Mouse (Mus musculus): Measurements from ENCODE around the gene Blnk.
A peak's percentile ranks its signal among the peaks of the same experiment; 100 is the strongest.

Blnk gene

GRCm38 (mm10) chr19:40994057-40994585 is at the start of gene Blnk:
Blnk (minus strand) TSS chr19:40994535.
- peak; percentile 40 for DNase-seq (ENCODE audit: low spot score)

- DNase-seq (ENCODE audit: low spot score), result no peak
Observed at GRCm38 (mm10) chr19:41039110-41039509, 44.8 kb upstream of the Blnk start.

DNA sequence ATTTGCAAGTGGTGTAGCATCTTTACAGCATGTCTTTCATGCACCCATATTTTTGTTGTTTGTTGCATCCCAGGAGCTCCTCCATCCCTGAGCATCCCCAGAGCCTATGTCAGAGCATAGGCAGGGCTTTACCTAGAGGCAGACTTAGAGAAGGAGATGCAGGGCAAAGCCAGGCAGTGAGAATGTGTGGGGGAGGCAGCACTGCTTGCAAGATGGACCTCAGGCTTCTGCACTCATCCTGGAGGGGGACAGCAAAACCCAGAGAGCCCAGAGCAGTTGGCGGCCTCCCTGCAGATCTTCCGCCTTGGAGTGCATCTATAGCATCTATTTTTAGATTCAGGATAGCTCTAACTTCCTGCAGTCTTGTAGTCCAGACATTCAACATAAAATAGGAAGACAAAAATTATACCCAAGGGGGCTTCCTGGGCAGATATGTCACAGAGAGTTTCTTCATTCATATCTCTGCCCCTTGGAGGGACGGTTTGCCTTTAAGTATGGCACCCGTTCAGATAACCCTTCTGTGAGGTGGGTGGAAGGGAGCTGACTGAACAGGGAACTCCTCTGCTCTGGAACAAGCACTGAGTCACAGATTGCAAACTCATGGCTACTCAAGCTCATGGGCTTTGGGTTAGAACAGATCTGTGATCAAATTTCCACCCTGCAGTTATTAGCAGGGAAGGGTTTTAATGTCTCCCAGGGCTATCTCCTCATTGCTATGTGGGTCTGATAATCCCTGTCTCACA is 41.6 kb upstream of the Blnk start:
- no peak for DNase-seq (ENCODE audit: low spot score)

DNA sequence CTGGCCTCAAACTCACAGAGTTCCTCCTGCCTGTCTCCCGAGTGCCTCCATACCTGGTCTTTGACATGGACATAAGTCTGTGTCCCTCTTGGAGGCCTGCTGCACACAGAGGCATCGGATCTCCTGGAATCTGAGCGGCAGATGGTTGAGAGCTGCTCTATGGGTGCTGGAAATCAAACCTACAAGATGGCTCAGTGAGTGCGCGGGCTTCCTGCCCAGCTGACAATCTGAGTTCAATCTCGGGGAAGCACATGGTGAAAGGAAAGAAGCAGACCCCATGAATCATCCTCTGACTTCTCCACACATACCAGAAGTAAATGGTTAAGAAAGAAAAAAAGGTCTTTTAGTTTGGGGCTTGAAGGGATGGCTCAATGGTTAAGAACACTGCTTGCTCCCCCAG is 37.5 kb upstream of the Blnk start:
- DNase-seq (ENCODE audit: low spot score), result no peak

DNA sequence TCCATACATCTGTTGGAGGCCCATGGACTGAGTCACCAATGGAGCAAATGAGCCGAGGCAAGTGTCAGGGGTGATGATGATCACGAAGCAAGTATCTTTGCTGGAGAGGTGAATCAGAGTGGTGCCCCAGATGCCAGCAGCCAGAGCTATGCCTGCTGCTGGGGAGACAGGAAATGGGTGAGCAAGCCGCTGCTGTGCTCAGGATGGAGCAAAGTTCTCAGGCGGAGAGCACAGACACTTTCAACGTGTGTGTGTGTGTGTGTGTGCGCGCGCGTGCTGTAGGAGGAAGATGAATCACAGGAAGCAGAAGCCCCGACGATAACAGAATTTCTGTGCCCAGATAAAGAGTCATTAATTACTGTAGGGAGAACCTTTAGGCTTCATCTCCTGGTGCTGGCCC is 36.7 kb upstream of the Blnk start:
- DNase-seq (ENCODE audit: low spot score), result no peak

DNA sequence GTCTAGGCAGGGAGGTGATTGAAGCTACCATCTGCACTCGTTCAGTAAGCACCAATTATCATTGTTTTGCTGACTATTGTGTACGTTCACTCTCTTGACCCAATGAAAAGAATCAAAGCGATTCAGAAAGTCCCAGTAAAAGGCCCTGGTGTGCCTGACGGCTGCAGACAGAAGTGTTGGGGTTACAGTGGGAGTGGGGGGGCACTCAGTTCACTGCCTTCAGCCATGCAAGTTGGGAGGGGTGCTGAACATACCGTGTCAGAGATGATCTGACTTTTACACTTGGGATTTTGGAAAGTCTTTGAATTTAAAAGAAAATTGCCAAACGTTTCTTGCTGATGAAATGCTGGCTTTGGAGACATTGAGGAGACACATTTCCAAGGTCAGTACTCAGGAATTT is 35.8 kb upstream of the Blnk start:
- no peak for DNase-seq (ENCODE audit: low spot score)

- no peak for DNase-seq (ENCODE audit: low spot score)
Observed at GRCm38 (mm10) chr19:41029219-41029618, 34.9 kb upstream of the Blnk start, which contains the start of gene Dntt. Dntt (plus strand) TSS chr19:41029275.

DNA sequence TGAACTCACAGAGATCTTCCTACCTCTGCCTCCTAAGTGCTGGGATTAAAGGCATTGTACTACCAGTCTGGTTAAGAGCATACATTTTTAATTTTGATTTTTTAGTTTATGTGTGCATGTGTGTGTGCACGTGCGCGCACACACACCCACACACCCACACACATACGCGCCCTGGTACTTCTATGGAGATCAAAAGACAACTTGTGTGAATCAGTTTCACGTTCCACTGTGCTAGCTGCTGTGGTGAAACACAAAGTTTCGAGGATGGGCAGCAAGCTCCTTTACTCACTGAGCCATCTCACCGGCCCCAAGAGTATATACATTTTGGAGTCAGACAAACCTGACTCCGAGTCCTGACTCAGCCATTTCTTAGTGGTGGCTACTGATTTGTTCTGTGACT is 33.3 kb upstream of the Blnk start:
- DNase-seq (ENCODE audit: low spot score), result no peak

DNA sequence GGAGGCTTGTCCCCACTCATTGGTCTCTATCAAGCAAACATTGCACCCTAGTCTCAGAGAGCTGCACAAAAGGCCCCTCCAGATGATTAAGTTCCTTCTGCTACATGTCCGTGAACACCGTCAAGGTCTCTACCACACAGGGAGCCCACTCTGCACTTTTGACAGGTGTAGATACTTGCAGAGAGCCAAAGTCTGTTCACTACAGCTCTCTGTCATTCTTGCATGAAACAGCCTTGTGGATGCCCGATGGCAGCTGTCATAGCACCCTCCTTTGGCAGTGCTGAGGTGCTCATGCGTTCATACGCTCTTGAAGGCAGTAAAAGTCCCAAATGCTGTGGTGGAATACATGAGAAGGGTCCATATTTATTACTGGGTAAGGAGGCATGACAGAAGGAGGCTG is 32.7 kb upstream of the Blnk start:
- DNase-seq (ENCODE audit: low spot score), result no peak

DNA sequence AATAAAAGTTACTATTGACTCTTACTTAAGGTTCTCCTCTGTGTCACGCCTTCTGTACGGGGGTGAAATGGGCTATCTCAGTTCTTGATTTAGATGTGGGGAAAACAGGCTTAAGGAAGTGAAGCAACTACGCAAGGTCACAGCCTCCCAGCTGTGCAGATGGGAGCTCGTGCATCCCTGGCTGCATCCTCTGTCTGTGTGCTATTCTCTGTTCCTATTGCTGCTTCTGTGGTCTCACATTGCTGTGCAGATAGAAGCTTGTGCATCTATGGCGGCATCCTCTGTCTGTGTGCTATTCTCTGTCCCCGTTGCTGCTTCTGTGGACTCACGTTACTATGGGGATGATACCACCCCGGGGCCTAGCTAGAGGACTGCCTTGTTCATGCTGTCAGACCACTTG is 32.2 kb upstream of the Blnk start:
- no peak for DNase-seq (ENCODE audit: low spot score)

GRCm38 (mm10) chr19:41022244-41022643 is 27.9 kb upstream of the Blnk start:
- DNase-seq (ENCODE audit: low spot score), result no peak

GRCm38 (mm10) chr19:41020537-41020936 is 26.2 kb upstream of the Blnk start:
- no peak for DNase-seq (ENCODE audit: low spot score)

DNA sequence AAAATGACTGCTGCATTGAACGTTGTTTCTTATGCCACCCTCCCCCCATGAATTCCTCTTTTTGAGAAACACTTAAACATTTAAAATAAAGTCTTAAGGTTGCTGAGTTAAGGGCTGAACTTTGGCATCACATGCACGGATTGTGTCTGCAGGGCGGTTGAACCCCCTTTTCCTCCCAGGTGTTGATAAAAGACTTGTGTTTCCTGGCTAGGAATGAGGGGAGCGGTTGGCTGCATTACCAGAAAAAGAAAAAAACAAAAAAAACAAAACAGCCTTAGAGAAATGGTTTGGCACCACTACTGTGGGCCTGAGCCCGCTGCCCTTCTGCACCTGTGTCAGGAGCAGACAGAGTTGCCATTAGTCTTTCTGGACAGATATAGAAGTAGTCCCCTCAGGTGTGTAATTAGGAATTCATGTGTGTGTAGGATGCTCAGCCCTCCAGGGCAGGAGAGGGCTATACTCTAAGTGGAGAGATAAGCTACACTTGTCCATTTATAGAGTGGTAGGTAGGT is 24.9 kb upstream of the Blnk start:
- no peak for DNase-seq (ENCODE audit: low spot score)

DNA sequence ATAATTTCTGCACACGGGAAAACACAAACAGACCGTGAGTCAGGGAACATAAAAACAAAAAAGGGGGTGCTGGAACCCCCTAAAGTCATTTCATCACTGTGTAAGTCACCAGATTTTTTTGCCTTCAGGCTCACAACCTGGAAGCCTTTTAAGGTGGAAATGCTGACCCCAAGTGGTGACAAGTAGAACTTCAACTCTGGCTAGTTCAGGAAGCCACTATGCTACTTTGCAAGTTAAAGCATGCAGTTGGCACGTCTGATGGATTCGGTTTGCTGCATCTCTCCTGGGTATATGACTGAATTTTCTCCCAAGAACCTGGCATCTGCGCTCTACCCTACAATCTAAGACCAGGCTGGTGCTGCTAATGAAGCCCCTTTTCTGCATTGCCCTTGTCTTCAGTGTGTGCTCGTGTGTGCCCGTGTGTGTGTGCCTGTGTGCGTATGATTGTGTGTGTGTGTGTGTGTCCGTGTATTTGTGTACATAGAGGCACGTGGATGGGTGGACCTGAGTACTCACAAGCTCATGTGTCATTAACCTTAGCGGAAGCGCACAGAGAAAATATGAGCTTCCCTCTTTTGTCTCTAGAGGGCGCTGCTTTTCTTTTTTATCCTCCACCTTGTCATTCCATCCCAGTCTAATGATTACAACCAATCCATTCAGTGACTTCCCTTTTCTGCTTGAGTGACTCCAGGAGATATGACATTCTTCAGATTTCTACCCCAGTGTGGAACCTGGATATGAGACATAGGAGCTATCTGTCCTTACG is 21.8 kb upstream of the Blnk start:
- DNase-seq (ENCODE audit: low spot score), result peak; percentile 82

GRCm38 (mm10) chr19:41014003-41014402 is 19.7 kb upstream of the Blnk start:
- DNase-seq (ENCODE audit: low spot score), result no peak

DNA sequence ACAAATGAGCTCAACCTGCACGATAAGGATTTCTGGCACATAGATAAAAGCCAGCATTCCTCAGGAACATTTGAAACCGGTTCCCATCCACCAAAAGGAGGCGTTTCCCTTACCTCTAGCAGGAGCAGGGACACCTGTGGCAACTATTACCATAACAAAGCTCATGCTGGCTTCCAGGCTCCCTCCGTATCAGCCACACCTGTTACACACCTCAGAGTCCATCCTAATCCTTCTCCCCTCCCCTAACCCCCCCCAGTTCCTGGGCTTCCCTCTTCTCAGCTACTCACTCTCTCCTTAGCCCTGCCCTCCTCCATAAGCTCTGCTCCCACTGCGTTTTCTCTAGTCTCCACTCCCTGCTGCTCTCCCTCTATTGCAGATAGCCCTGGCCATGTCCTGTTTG is 19.3 kb upstream of the Blnk start:
- DNase-seq (ENCODE audit: low spot score), result no peak

DNA sequence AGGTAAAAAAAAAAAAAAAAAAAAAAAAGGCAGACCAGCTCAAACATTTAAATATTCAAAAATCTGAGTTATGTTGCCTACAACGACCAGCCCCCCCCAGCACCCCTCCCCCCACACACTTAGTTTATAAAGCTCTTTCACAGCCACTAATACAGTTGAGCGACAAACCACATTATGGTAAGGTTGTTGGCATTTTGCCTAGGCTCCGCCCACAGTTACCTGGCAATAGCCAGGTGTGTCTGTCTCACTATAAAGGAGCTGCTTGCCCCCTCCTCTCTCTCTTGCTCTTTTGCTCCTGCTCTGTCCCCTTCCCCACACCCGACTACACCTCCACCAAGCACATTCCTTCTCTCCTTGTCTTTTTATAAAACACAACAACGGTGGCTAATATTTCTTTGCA is 17.3 kb upstream of the Blnk start:
- no peak for DNase-seq (ENCODE audit: low spot score)

DNA sequence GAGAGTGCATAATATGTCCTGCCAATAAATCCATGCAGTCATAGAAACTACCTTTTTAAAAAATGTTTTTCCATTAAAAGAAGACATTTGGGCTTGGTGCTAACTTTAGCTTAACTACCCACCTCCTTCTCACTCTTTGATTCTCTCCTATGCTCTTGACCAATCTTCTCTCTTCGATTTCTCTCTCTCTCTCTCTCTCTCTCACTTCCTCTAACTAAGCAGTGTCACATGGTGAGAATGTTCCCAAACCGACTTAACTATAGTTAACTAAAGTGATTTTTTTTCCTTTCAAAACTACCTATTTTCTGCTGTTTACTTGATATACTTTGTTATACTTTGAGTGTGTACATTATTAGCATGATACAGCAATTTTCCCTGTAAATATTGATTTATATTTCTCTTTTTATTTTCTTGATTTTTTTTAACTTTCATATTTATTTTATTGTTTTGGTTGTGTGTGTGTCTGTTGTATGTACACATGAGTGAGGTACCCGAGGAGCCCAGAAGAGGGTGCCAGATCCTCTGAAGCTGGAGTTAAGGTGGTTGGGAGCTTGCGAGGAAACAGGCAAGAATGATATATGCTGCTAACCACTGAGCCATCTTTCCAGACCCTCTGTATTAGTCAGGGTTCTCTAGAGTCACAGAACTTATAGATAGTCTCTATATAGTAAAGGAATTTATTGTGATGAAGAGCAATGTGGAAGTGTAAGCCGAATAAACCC is 14.5 kb upstream of the Blnk start:
- no peak for DNase-seq (ENCODE audit: low spot score)

GRCm38 (mm10) chr19:41007733-41008132 is 13.4 kb upstream of the Blnk start:
- DNase-seq (ENCODE audit: low spot score), result no peak

DNA sequence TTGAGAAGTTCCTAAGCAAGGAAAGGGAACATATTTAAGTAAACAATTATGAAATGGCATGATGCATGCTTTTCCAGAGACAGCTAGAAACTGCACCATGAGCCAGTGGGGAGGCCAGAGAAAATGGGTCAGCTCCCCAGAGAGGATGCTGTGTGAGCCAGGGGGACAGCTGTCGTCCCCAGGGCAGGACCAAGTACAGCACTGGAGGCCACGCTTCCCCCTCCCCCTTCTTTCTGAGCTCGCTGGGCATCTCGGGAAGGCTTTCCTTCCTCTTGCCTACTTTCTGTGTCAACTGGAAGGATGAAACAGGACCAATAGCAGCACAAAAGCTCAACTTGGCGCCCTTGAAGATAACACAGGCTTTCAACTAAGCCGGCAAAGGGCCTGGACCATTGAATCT is 13.0 kb upstream of the Blnk start:
- DNase-seq (ENCODE audit: low spot score), result no peak

- no peak for DNase-seq (ENCODE audit: low spot score)
Observed at GRCm38 (mm10) chr19:41006621-41007020, 12.3 kb upstream of the Blnk start.

GRCm38 (mm10) chr19:41003694-41004315 is 9.5 kb upstream of the Blnk start:
- DNase-seq (ENCODE audit: low spot score), result no peak
